Mouse (Mus musculus) lung, adult 2 months (tissue): ENCODE measurements at regions not wholly inside any gene's neighbourhood (a gene's known extent, or its start where the extent isn't known, plus 50 kb on each side); places are given as distances from the start of the nearest gene placed in this dataset.
A peak's percentile ranks its signal among the peaks of the same experiment; 100 is the strongest.

ENCODE experiments used
- DNase-seq: peaks from one replicate; pipeline ENCODE4 v3.0.0; 2022
- H3K4me1 ChIP-seq: fragments of 200-500 bp; 2 replicates; pipeline ENCODE4 v1.6.1; 2011; ENCODE audit warnings: low read length; ENCODE audit not compliant: control insufficient read depth, insufficient read depth
- H3K4me3 ChIP-seq: fragments of 200-500 bp; replicated peaks from 2 replicates; pipeline ENCODE3; 2011; ENCODE audit warnings: low read depth, mild to moderate bottlenecking, control low read depth, low read length; ENCODE audit errors: extremely low read depth
- CTCF ChIP-seq: fragments of 200-500 bp; IDR thresholded peaks from 2 replicates; pipeline ENCODE4 v1.5.1; 2011; ENCODE audit warnings: mild to moderate bottlenecking, low read length, control low read depth; ENCODE audit not compliant: insufficient read depth
- POLR2A ChIP-seq: fragments of 200-500 bp; IDR thresholded peaks from 2 replicates; pipeline ENCODE4 v1.6.1; 2011; ENCODE audit warnings: low read depth, mild to moderate bottlenecking, control low read depth, low read length, borderline replicate concordance; ENCODE audit errors: extremely low read depth
- WGBS: fragments of 180-500 bp; shearing (Covaris S2); methylation state at CpG from one replicate; pipeline ENCODE4 v1.1.7; 2018; 5-methylcytosine and 5-hydroxymethylcytosine counted together

- TF ChIP-seq POLR2A, result no peak
- no peak for TF ChIP-seq CTCF
- Histone ChIP-seq H3K4me3 (no peak overlapping the region), H3K4me1 (peaks cover 6% of the 10 kb centered on the region)
- 71% methylated on average over 6 of the region's 6 CpGs for WGBS
- DNase-seq, result no peak
Observed at GRCm38 (mm10) chr3:149385336-149385735, 395.0 kb upstream of the Adgrl2 start.

GRCm38 (mm10) chr3:149381559-149382245 is 391.3 kb upstream of the Adgrl2 start:
- H3K4me1 ChIP-seq, result peaks cover 9% of the 10 kb centered on the region
- peak; percentile 21 for DNase-seq
- WGBS, result 33% methylated on average over 10 of the region's 10 CpGs

GRCm38 (mm10) chr3:149381051-149381450 is 390.7 kb upstream of the Adgrl2 start:
- H3K4me1 ChIP-seq, result peaks cover 9% of the 10 kb centered on the region
- WGBS, result 66% methylated on average over 6 of the region's 6 CpGs
- no peak for DNase-seq

More at GRCm38 (mm10) chr3:149381559-149382245, 391.3 kb upstream of the Adgrl2 start:
- TF ChIP-seq POLR2A, result no peak
- no peak for TF ChIP-seq CTCF
- no peak overlapping the region for H3K4me3 ChIP-seq

GRCm38 (mm10) chr3:149379866-149380472 is 389.6 kb upstream of the Adgrl2 start:
- peak overlapping the region; percentile 1 for H3K4me3 ChIP-seq
- H3K4me1 ChIP-seq, result peaks cover 9% of the 10 kb centered on the region
- WGBS, result 49% methylated on average over 15 of the region's 15 CpGs
- no peak for TF ChIP-seq CTCF
- TF ChIP-seq POLR2A, result no peak
- no peak for DNase-seq

More at GRCm38 (mm10) chr3:149381051-149381450, 390.7 kb upstream of the Adgrl2 start:
- TF ChIP-seq POLR2A, result no peak
- no peak for TF ChIP-seq CTCF
- no peak overlapping the region for H3K4me3 ChIP-seq

GRCm38 (mm10) chr3:149379249-149379865 is 389.0 kb upstream of the Adgrl2 start:
- no peak for DNase-seq
- TF ChIP-seq CTCF (no peak), POLR2A (no peak)
- Histone ChIP-seq H3K4me1 (peaks cover 9% of the 10 kb centered on the region), H3K4me3 (no peak overlapping the region)
- WGBS, result 86% methylated on average over 3 of the region's 3 CpGs

GRCm38 (mm10) chr3:149371439-149371838 is 381.1 kb upstream of the Adgrl2 start:
- Histone ChIP-seq H3K4me1 (no peaks in the 10 kb centered on the region), H3K4me3 (no peak overlapping the region)
- 90% methylated on average over 5 of the region's 5 CpGs for WGBS
- DNase-seq, result no peak
- TF ChIP-seq POLR2A (no peak), CTCF (no peak)

GRCm38 (mm10) chr3:149370517-149371227 is 380.3 kb upstream of the Adgrl2 start:
- TF ChIP-seq POLR2A (no peak), CTCF (no peak)
- 94% methylated on average over 6 of the region's 6 CpGs for WGBS
- no peak for DNase-seq
- Histone ChIP-seq H3K4me1 (no peaks in the 10 kb centered on the region), H3K4me3 (no peak overlapping the region)

GRCm38 (mm10) chr3:149367888-149368287 is 377.5 kb upstream of the Adgrl2 start:
- H3K4me3 ChIP-seq, result no peak overlapping the region
- DNase-seq, result no peak
- WGBS, result 67% methylated on average over 3 of the region's 3 CpGs
- H3K4me1 ChIP-seq, result peaks cover 4% of the 10 kb centered on the region; the same call in 1 of the 2 replicates
- TF ChIP-seq POLR2A (no peak), CTCF (no peak)

GRCm38 (mm10) chr3:149360164-149360563 is 369.8 kb upstream of the Adgrl2 start:
- WGBS, result 42% methylated on average over 2 of the region's 2 CpGs
- no peak for TF ChIP-seq CTCF
- no peak for TF ChIP-seq POLR2A
- DNase-seq, result no peak
- H3K4me3 ChIP-seq, result no peak overlapping the region
- peaks cover 5% of the 10 kb centered on the region for H3K4me1 ChIP-seq
